Mouse (Mus musculus) MEL (cell line): ENCODE results near the gene Gpr156. TPM values are rescaled to one million over a fixed set of nuclear protein-coding genes. Genes with fewer than 3 reads are reported as not detected.

Experiments used
- DNase-seq: peaks from one replicate; pipeline ENCODE4 v3.0.0; 2011; ENCODE audit warnings: low read depth, low spot score
- H3K27ac ChIP-seq: 2 replicates; pipeline ENCODE4 v1.5.1; 2012; ENCODE audit warnings: low read depth, mild to moderate bottlenecking, control low read depth, low read length, moderate library complexity; ENCODE audit not compliant: control insufficient read depth
- H3K27me3 ChIP-seq, 2 experiments: fragments of 150-350 bp in 1 of 2; sonication (generic) in 1 of 2; 2 replicates each; pipeline ENCODE4 v1.6.1; 2012; ENCODE audit warnings: low read length in 2 of 2, mild to moderate bottlenecking in 2 of 2, improper control_type of control experiment in 1 of 2, moderate library complexity in 1 of 2; ENCODE audit not compliant: insufficient read depth in 2 of 2, control insufficient read depth in 1 of 2
- H3K36me3 ChIP-seq, 2 experiments: 2 replicates each; pipeline ENCODE4 v1.6.1; 2012 to 2014; ENCODE audit warnings: low read length in 2 of 2, improper control_type of control experiment in 1 of 2, inconsistent platforms in 1 of 2, mild to moderate bottlenecking in 1 of 2; ENCODE audit not compliant: insufficient read depth in 2 of 2, control insufficient read depth in 1 of 2
- H3K4me1 ChIP-seq, 2 experiments: fragments of 150-350 bp in 1 of 2; sonication (generic) in 1 of 2; 2 replicates each; pipeline ENCODE4 v1.6.1; 2012; ENCODE audit warnings: low read length in 2 of 2, improper control_type of control experiment in 1 of 2, mild to moderate bottlenecking in 1 of 2; ENCODE audit not compliant: insufficient read depth in 2 of 2, control insufficient read depth in 1 of 2
- H3K4me3 ChIP-seq, 2 experiments: fragments of 150-350 bp in 1 of 2; sonication (generic) in 1 of 2; 2 replicates each; pipeline ENCODE4 v1.5.1; 2012; ENCODE audit warnings: low read depth in 2 of 2, low read length in 2 of 2, mild to moderate bottlenecking in 2 of 2, moderate library complexity in 2 of 2, control low read depth in 1 of 2, improper control_type of control experiment in 1 of 2; ENCODE audit not compliant: control insufficient read depth in 1 of 2, insufficient read depth in 1 of 2
- H3K79me2 ChIP-seq: 2 replicates; pipeline ENCODE4 v1.6.1; 2012; ENCODE audit warnings: mild to moderate bottlenecking, low read length, moderate library complexity; ENCODE audit not compliant: control insufficient read depth, poor library complexity, insufficient read depth
- H3K9ac ChIP-seq: 2 replicates; pipeline ENCODE4 v1.6.1; 2012; ENCODE audit warnings: low read depth, mild to moderate bottlenecking, control low read depth, low read length, moderate library complexity; ENCODE audit not compliant: control insufficient read depth, poor library complexity, severe bottlenecking
- H3K9me3 ChIP-seq: fragments of 150-350 bp; sonication (generic); replicated peaks from 2 replicates; pipeline ENCODE4 v1.6.1; 2012; ENCODE audit warnings: mild to moderate bottlenecking, low read length, improper control_type of control experiment, moderate library complexity; ENCODE audit not compliant: insufficient read depth
- EP300 ChIP-seq, 2 experiments: IDR thresholded peaks; 2 replicates each; pipeline ENCODE4 v1.6.1; 2011; ENCODE audit warnings: improper control_type of control experiment in 2 of 2, low read length in 2 of 2, low read depth in 1 of 2, mild to moderate bottlenecking in 1 of 2
- GABPA ChIP-seq: IDR thresholded peaks from 2 replicates; pipeline ENCODE4 v1.6.1; 2012; ENCODE audit warnings: low read depth, mild to moderate bottlenecking, inconsistent platforms, low read length, improper control_type of control experiment, moderate library complexity
- GATA1 ChIP-seq: IDR thresholded peaks from 2 replicates; pipeline ENCODE4 v1.6.1; 2011; ENCODE audit warnings: low read depth, low read length, improper control_type of control experiment
- MAFK ChIP-seq: IDR thresholded peaks from 2 replicates; pipeline ENCODE4 v1.6.1; 2011; ENCODE audit warnings: low read depth, mild to moderate bottlenecking, low read length, improper control_type of control experiment, borderline replicate concordance
- MYC ChIP-seq: IDR thresholded peaks from 2 replicates; pipeline ENCODE4 v1.6.1; 2011; ENCODE audit warnings: low read depth, mild to moderate bottlenecking, low read length, improper control_type of control experiment, moderate library complexity
- NRF1 ChIP-seq: IDR thresholded peaks from 2 replicates; pipeline ENCODE4 v1.6.1; 2014; ENCODE audit warnings: low read depth, mild to moderate bottlenecking, inconsistent platforms, low read length, improper control_type of control experiment, moderate library complexity; ENCODE audit not compliant: poor library complexity, insufficient read depth, severe bottlenecking
- RCOR1 ChIP-seq: IDR thresholded peaks from 2 replicates; pipeline ENCODE4 v1.6.1; 2012; ENCODE audit warnings: low read depth, mild to moderate bottlenecking, inconsistent platforms, low read length, improper control_type of control experiment
- TAL1 ChIP-seq: IDR thresholded peaks from 2 replicates; pipeline ENCODE4 v1.6.1; 2012; ENCODE audit warnings: mild to moderate bottlenecking, inconsistent platforms, low read length, moderate library complexity, mixed read lengths
- ZC3H11A ChIP-seq: IDR thresholded peaks from 2 replicates; pipeline ENCODE4 v1.6.1; 2012; ENCODE audit warnings: low read depth, mild to moderate bottlenecking, inconsistent platforms, low read length, improper control_type of control experiment
- ZNF384 ChIP-seq: IDR thresholded peaks from 2 replicates; pipeline ENCODE4 v1.6.1; 2012; ENCODE audit warnings: low read depth, mild to moderate bottlenecking, inconsistent platforms, low read length, improper control_type of control experiment
- polyA plus RNA-seq, 2 experiments: library from polyadenylated mRNA; stranded (reverse) in 1 of 2; unstranded in 1 of 2; fragments of >175 nt in 1 of 2; fragments of >200 nt in 1 of 2; gene quantifications; 2 replicates each; pipeline versions ENCODE4 v1.2.1 to v1.2.4; 2012; ENCODE audit warnings: low replicate concordance in 2 of 2, low read depth in 1 of 2; ENCODE audit not compliant: insufficient read length in 2 of 2, insufficient read depth in 1 of 2, missing spikeins in 1 of 2
- total RNA-seq: library from RNA; depleted of rRNA; stranded (reverse); fragments of 300-350 nt; gene quantifications from 2 replicates; pipeline ENCODE4 v1.2.3, GENCODE M21; 2012

Gpr156 gene
- total and polyA plus RNA-seq, 3 experiments: not detected

GRCm38 (mm10) chr16:37892667-37893066 lies 23.6 kb upstream of the Gpr156 start:
- H3K9me3 ChIP-seq: no peaks in the 10 kb centered on the region
- H3K4me1 ChIP-seq: peaks cover 0 to 3% of the 10 kb centered on the region in 2 experiments; a peak in 2 of 4 replicates
- peaks cover 0 to 5% of the 10 kb centered on the region in 2 experiments; a peak in 2 of 4 replicates for H3K36me3 ChIP-seq
- no peak overlapping the region for H3K9ac ChIP-seq
- TF ChIP-seq RCOR1: no peak
- TF ChIP-seq GABPA: no peak
- no peak for TF ChIP-seq NRF1
- TF ChIP-seq MAFK: no peak
- no peaks in the 10 kb centered on the region for H3K79me2 ChIP-seq
- H3K4me3 ChIP-seq: no peak overlapping the region
- H3K27ac ChIP-seq: no peak overlapping the region
- no peaks in the 10 kb centered on the region for H3K27me3 ChIP-seq
- no peak for DNase-seq

GRCm38 (mm10) chr16:37893381-37893780 lies 22.9 kb upstream of the Gpr156 start:
- TF ChIP-seq MAFK: no peak
- TF ChIP-seq ZC3H11A: no peak
- TF ChIP-seq ZNF384: no peak
- TF ChIP-seq MYC: no peak
- no peak for TF ChIP-seq NRF1

GRCm38 (mm10) chr16:37893942-37894341 lies 22.4 kb upstream of the Gpr156 start:
- Histone ChIP-seq H3K27ac (no peak overlapping the region), H3K4me1 (peaks cover 0 to 3% of the 10 kb centered on the region in 2 experiments; a peak in 2 of 4 replicates), H3K9ac (no peak overlapping the region), H3K4me3 (no peak overlapping the region), H3K27me3 (no peaks in the 10 kb centered on the region), H3K36me3 (peaks cover 0 to 5% of the 10 kb centered on the region in 2 experiments; a peak in 2 of 4 replicates), H3K79me2 (no peaks in the 10 kb centered on the region), H3K9me3 (no peaks in the 10 kb centered on the region)
- peak; percentile 18 for DNase-seq
- peak; percentile 58 for TF ChIP-seq GATA1
- no peak for TF ChIP-seq TAL1
- peak in 1 of 2 experiments; percentile 37; a peak in 1 of 4 replicates for TF ChIP-seq EP300 (IDR thresholded peaks at IDR 0.05; ENCODE audit: low read depth in 1 of 2, low read length in 2 of 2)

More at GRCm38 (mm10) chr16:37893381-37893780, 22.9 kb upstream of the Gpr156 start:
- Histone ChIP-seq H3K4me1 (peaks cover 0 to 3% of the 10 kb centered on the region in 2 experiments; a peak in 2 of 4 replicates), H3K4me3 (no peak overlapping the region), H3K9me3 (no peaks in the 10 kb centered on the region), H3K79me2 (no peaks in the 10 kb centered on the region), H3K9ac (no peak overlapping the region), H3K36me3 (peaks cover 0 to 5% of the 10 kb centered on the region in 2 experiments; a peak in 2 of 4 replicates), H3K27me3 (no peaks in the 10 kb centered on the region), H3K27ac (no peak overlapping the region)
- DNase-seq: no peak
